Mouse (Mus musculus) liver, embryonic 12.5 days (tissue): ENCODE results near the gene Mpdu1. TPM values are rescaled to one million over a fixed set of nuclear protein-coding genes. Genes with fewer than 3 reads are reported as not detected.
A peak's percentile ranks its signal among the peaks of the same experiment; 100 is the strongest.
"Not testable (repeated sequence)": the region's sequence is repeated elsewhere in the genome, so short reads cannot be mapped to it uniquely, and the experiment has no call there.

Experiments used
- ATAC-seq: fragments of 200-750 bp; cut with Nextera tagmentation; 2 replicates; pipeline ENCODE4 v1.8.0; 2017; ENCODE audit warnings: moderate number of reproducible peaks, mild to moderate bottlenecking, moderate library complexity
- H3K27ac ChIP-seq: fragments of 300-500 bp; sonication (generic); 2 replicates; pipeline ENCODE4 v1.5.1; 2016; ENCODE audit warnings: mild to moderate bottlenecking
- H3K27me3 ChIP-seq: fragments of 300-500 bp; sonication (generic); replicated peaks from 2 replicates; pipeline ENCODE4 v1.6.1; 2016; ENCODE audit warnings: mild to moderate bottlenecking, moderate library complexity
- H3K36me3 ChIP-seq: fragments of 300-500 bp; sonication (generic); 2 replicates; pipeline ENCODE4 v1.6.1; 2016; ENCODE audit warnings: mild to moderate bottlenecking, moderate library complexity
- H3K4me1 ChIP-seq: fragments of 300-500 bp; sonication (generic); 2 replicates; pipeline ENCODE4 v1.6.1; 2016
- H3K4me2 ChIP-seq: fragments of 300-500 bp; sonication (generic); 2 replicates; pipeline ENCODE4 v1.6.1; 2016; ENCODE audit warnings: mild to moderate bottlenecking, moderate library complexity
- H3K4me3 ChIP-seq: fragments of 300-500 bp; sonication (generic); 2 replicates; pipeline ENCODE4 v1.5.1; 2016; ENCODE audit warnings: mild to moderate bottlenecking, moderate library complexity
- H3K9ac ChIP-seq: fragments of 300-500 bp; sonication (generic); 2 replicates; pipeline ENCODE4 v1.6.1; 2016; ENCODE audit warnings: mild to moderate bottlenecking, moderate library complexity
- H3K9me3 ChIP-seq: fragments of 300-500 bp; sonication (generic); replicated peaks from 2 replicates; pipeline ENCODE4 v1.6.1; 2016; ENCODE audit warnings: mild to moderate bottlenecking, moderate library complexity
- WGBS: fragments of 180-500 bp; shearing (Covaris S2); methylation state at CpG from one replicate; pipeline ENCODE4 v1.1.7; 2016; ENCODE audit not compliant: insufficient replicate concordance; 5-methylcytosine and 5-hydroxymethylcytosine counted together
- polyA plus RNA-seq: library from polyadenylated mRNA; unstranded; fragments of >200 nt; fragmentation: Nextera tagmentation; extraction: Ambion mirVana; gene quantifications from 2 replicates; pipeline ENCODE4 v1.2.1, GENCODE M21; 2016

Gene Mpdu1
- polyA plus RNA-seq, 1 experiment from 2014 or later: 39.4 TPM

- Histone ChIP-seq H3K9ac (no peak overlapping the region), H3K4me3 (no peak overlapping the region), H3K36me3 (no peaks in the 10 kb centered on the region), H3K9me3 (no peaks in the 10 kb centered on the region), H3K27me3 (no peaks in the 10 kb centered on the region), H3K4me1 (peaks cover 16% of the 10 kb centered on the region), H3K27ac (no peak overlapping the region), H3K4me2 (no peak overlapping the region)
- WGBS: 31% methylated on average over 6 of the region's 6 CpGs
- no peak for ATAC-seq
Measured at GRCm38 (mm10) chr11:69628286-69628685, 34.2 kb downstream of the Mpdu1 start.

- H3K9ac ChIP-seq, H3K36me3 ChIP-seq, H3K27ac ChIP-seq, H3K9me3 ChIP-seq, H3K4me3 ChIP-seq, ATAC-seq, H3K4me2 ChIP-seq, H3K27me3 ChIP-seq: not testable (repeated sequence)
- H3K4me1 ChIP-seq: peaks cover 41% of the 10 kb centered on the region
- 73% methylated on average over 2 of the region's 2 CpGs for WGBS
Measured at GRCm38 (mm10) chr11:69624339-69624738, 38.1 kb downstream of the Mpdu1 start.

GRCm38 (mm10) chr11:69623006-69623405 lies 39.4 kb downstream of the Mpdu1 start:
- Histone ChIP-seq H3K4me3 (0 out of 2 replicates have a peak overlapping the region, but pooled peaks have one; percentile 62), H3K9ac (no peak overlapping the region), H3K27ac (no peak overlapping the region), H3K36me3 (no peaks in the 10 kb centered on the region), H3K4me2 (peak overlapping the region; percentile 77), H3K9me3 (no peaks in the 10 kb centered on the region), H3K4me1 (peaks cover 42% of the 10 kb centered on the region), H3K27me3 (peaks cover under 1% of the 10 kb centered on the region; the same call in 1 of the 2 replicates)
- 65% methylated on average over 4 of the region's 4 CpGs for WGBS
- ATAC-seq: no peak

GRCm38 (mm10) chr11:69622406-69622805 lies 40.0 kb downstream of the Mpdu1 start:
- Histone ChIP-seq H3K9me3 (no peaks in the 10 kb centered on the region), H3K9ac (peak overlapping the region; percentile 70), H3K27me3 (peaks cover 4% of the 10 kb centered on the region; the same call in 1 of the 2 replicates), H3K4me1 (peaks cover 48% of the 10 kb centered on the region), H3K4me2 (peak overlapping the region; percentile 77), H3K4me3 (peak overlapping the region; percentile 62), H3K27ac (peak overlapping the region; percentile 51), H3K36me3 (no peaks in the 10 kb centered on the region)
- ATAC-seq: no peak
- WGBS: 45% methylated on average over 6 of the region's 6 CpGs

GRCm38 (mm10) chr11:69621571-69622268 lies 40.7 kb downstream of the Mpdu1 start, which contains the start of gene Sat2:
Sat2 (plus strand) TSS chr11:69622024.
- WGBS: 4% methylated on average over 20 of the region's 20 CpGs
- peaks cover 10% of the 10 kb centered on the region for H3K27me3 ChIP-seq
- H3K4me3 ChIP-seq: peak within 1 kb of the TSS; percentile 62
- H3K9me3 ChIP-seq: no peaks in the 10 kb centered on the region
- no peaks in the 10 kb centered on the region for H3K36me3 ChIP-seq
- peak within 1 kb of the TSS; percentile 77 for H3K4me2 ChIP-seq
- peaks cover 51% of the 10 kb centered on the region for H3K4me1 ChIP-seq
- ATAC-seq: peak; percentile 59; the same call in 1 of the 2 replicates
- H3K9ac ChIP-seq: peak within 1 kb of the TSS; percentile 70
- H3K27ac ChIP-seq: peak within 1 kb of the TSS; percentile 81

- Histone ChIP-seq H3K4me3 (no peak overlapping the region), H3K4me2 (peak overlapping the region; percentile 77), H3K27ac (peak overlapping the region; percentile 81), H3K36me3 (no peaks in the 10 kb centered on the region), H3K27me3 (peaks cover 20% of the 10 kb centered on the region), H3K9ac (peak overlapping the region; percentile 70; the same call in 1 of the 2 replicates), H3K4me1 (peaks cover 54% of the 10 kb centered on the region), H3K9me3 (no peaks in the 10 kb centered on the region)
- WGBS: 49% methylated on average over 7 of the region's 7 CpGs
- ATAC-seq: peak; percentile 65
Measured at GRCm38 (mm10) chr11:69620394-69621081, 41.9 kb downstream of the Mpdu1 start.

GRCm38 (mm10) chr11:69617805-69618204 lies 44.6 kb downstream of the Mpdu1 start, which contains the start of gene Shbg:
Shbg (minus strand) TSS chr11:69617905.
- peak within 1 kb of the TSS; percentile 43 for H3K4me2 ChIP-seq
- ATAC-seq: peak; percentile 33

GRCm38 (mm10) chr11:69616781-69617180 lies 45.7 kb downstream of the Mpdu1 start:
- Histone ChIP-seq H3K9ac (0 out of 2 replicates have a peak overlapping the region, but pooled peaks have one; percentile 22), H3K27me3 (peaks cover 30% of the 10 kb centered on the region), H3K27ac (no peak overlapping the region), H3K36me3 (no peaks in the 10 kb centered on the region), H3K4me2 (peak overlapping the region; percentile 43), H3K4me3 (peak overlapping the region; percentile 6; the same call in 1 of the 2 replicates), H3K9me3 (no peaks in the 10 kb centered on the region), H3K4me1 (peaks cover 62% of the 10 kb centered on the region)
- 43% methylated on average over 10 of the region's 10 CpGs for WGBS
- no peak for ATAC-seq

More at GRCm38 (mm10) chr11:69617805-69618204, 44.6 kb downstream of the Mpdu1 start, which contains the start of gene Shbg:
- H3K9ac ChIP-seq: 0 out of 2 replicates have a peak within 1 kb of the TSS, but pooled peaks have one; percentile 22
- peak within 1 kb of the TSS; percentile 58 for H3K27ac ChIP-seq
- no peaks in the 10 kb centered on the region for H3K9me3 ChIP-seq
- no peaks in the 10 kb centered on the region for H3K36me3 ChIP-seq
- H3K27me3 ChIP-seq: peaks cover 30% of the 10 kb centered on the region
- peaks cover 65% of the 10 kb centered on the region for H3K4me1 ChIP-seq
- peak within 1 kb of the TSS; percentile 6; the same call in 1 of the 2 replicates for H3K4me3 ChIP-seq
- WGBS: 36% methylated on average over 5 of the region's 5 CpGs

GRCm38 (mm10) chr11:69614257-69614588 lies 48.2 kb downstream of the Mpdu1 start:
- Histone ChIP-seq H3K4me1 (peaks cover 59% of the 10 kb centered on the region), H3K9ac (peak overlapping the region; percentile 1), H3K27me3 (peaks cover 30% of the 10 kb centered on the region), H3K4me3 (peak overlapping the region; percentile 57), H3K4me2 (peak overlapping the region; percentile 85)
- not testable (repeated sequence) for ATAC-seq, H3K36me3 ChIP-seq, H3K9me3 ChIP-seq, H3K27ac ChIP-seq
- WGBS: 38% methylated on average over 11 of the region's 11 CpGs

- Histone ChIP-seq H3K4me3 (peak overlapping the region; percentile 57), H3K4me1 (peaks cover 64% of the 10 kb centered on the region)
- peak; percentile 53; the same call in 1 of the 2 replicates for ATAC-seq
Measured at GRCm38 (mm10) chr11:69613553-69614256, 48.7 kb downstream of the Mpdu1 start.

GRCm38 (mm10) chr11:69610899-69611298 lies 51.5 kb downstream of the Mpdu1 start:
- no peaks in the 10 kb centered on the region for H3K9me3 ChIP-seq

More at GRCm38 (mm10) chr11:69613553-69614256, 48.7 kb downstream of the Mpdu1 start:
- WGBS: 7% methylated on average over 19 of the region's 19 CpGs
- Histone ChIP-seq H3K9ac (peak overlapping the region; percentile 68), H3K4me2 (peak overlapping the region; percentile 85), H3K36me3 (no peaks in the 10 kb centered on the region), H3K9me3 (no peaks in the 10 kb centered on the region), H3K27me3 (peaks cover 30% of the 10 kb centered on the region), H3K27ac (peak overlapping the region; percentile 54; the same call in 1 of the 2 replicates)

More at GRCm38 (mm10) chr11:69610899-69611298, 51.5 kb downstream of the Mpdu1 start:
- Histone ChIP-seq H3K36me3 (no peaks in the 10 kb centered on the region), H3K4me2 (no peak overlapping the region), H3K27me3 (peaks cover 12% of the 10 kb centered on the region), H3K4me3 (no peak overlapping the region), H3K9ac (no peak overlapping the region; the same call in 1 of the 2 replicates), H3K27ac (no peak overlapping the region), H3K4me1 (peaks cover 73% of the 10 kb centered on the region)
- WGBS: 59% methylated on average over 4 of the region's 4 CpGs
- no peak for ATAC-seq
